Mouse (Mus musculus): ENCODE results near the gene Insl5. TPM values are rescaled to one million over a fixed set of nuclear protein-coding genes. Genes with fewer than 3 reads are reported as not detected.

Gene Insl5
- total RNA-seq, 2 experiments from 2014 or later: not detected

- intact Hi-C loops (cut with DNase I): no loop called here
- no peak for DNase-seq
Observed at GRCm38 (mm10) chr4:102990595-102991340, 35.9 kb downstream of the Insl5 start.

DNA sequence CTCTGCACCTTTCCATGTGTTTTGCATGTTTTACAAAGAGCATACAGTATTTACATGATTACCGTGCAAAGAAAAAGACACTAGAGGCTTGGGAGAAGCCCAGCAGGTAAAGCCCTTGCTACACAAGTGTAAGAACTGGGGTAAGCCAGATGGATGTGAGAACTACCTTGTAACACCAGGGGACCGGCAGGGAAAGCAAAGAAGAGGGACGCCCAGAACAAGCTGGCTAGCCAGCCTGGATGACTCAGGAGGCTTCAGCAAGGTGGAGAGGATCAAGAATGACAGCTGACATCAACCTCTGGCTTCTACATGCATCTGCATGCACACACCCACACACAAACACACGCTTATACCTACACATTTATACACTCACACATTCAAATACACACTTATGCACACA, 36.6 kb downstream of the Insl5 start:
- no peak for DNase-seq

GRCm38 (mm10) chr4:102989391-102989790, 37.3 kb downstream of the Insl5 start:
- no peak for DNase-seq

More for the DNA sequence above, 36.6 kb downstream of the Insl5 start:
- intact Hi-C loops (cut with DNase I): no loop called here

DNA sequence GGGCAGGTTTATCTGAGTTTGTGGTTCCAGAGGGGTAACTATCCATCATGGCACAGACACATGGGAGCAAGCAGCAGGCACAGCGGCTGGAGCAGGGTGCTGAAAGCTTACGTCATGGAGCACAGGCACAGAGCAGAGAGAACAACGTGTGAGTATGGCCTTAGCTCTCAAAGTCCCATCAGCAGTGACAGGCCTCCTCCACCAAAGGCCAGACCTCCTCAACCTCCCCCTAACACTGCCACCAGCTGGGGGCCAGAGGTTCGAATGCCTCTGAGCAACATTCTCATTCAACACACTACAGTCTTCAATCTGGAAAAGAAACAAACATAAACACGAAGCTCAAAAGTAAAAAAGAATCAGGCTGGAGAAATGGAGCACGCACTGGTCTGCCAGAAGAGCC, 38.1 kb downstream of the Insl5 start:
- no peak for DNase-seq
- intact Hi-C loops (cut with DNase I): loop anchor here (10.0 kb wide), 1 partner anchor 274 kb away; no protein-coding TSS in a partner anchor

More at GRCm38 (mm10) chr4:102989391-102989790, 37.3 kb downstream of the Insl5 start:
- intact Hi-C loops (cut with DNase I): loop anchor here (10.0 kb wide), 1 partner anchor 275 kb away; no protein-coding TSS in a partner anchor

- intact Hi-C loops (cut with DNase I): loop anchor here (1.0 to 10.0 kb wide), 3 partner anchors 159 to 359 kb away; no protein-coding TSS in a partner anchor
- DNase-seq: no peak
Observed at GRCm38 (mm10) chr4:102987756-102988155, 38.9 kb downstream of the Insl5 start.

DNA sequence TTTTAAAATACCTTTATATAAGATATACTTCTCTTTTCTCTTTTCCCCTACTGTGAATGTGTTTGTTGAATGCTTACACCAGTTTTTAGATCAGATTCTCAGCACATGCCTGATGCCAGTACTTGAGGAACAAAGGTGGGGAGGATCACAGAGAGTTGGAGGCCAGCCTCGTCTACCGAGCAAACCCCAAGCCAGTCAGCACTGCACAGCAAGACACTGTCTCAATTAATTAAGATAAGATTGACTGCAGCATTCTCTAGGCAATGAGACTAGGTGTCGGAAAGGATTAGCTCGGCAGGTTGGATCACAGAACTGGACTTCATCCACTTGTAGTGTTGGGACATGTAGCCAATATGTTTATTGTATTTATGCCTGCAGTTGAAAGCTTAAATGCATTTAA, 39.3 kb downstream of the Insl5 start:
- intact Hi-C loops (cut with DNase I): loop anchor here (1.0 to 10.0 kb wide), 3 partner anchors 159 to 359 kb away; no protein-coding TSS in a partner anchor
- no peak for DNase-seq

DNA sequence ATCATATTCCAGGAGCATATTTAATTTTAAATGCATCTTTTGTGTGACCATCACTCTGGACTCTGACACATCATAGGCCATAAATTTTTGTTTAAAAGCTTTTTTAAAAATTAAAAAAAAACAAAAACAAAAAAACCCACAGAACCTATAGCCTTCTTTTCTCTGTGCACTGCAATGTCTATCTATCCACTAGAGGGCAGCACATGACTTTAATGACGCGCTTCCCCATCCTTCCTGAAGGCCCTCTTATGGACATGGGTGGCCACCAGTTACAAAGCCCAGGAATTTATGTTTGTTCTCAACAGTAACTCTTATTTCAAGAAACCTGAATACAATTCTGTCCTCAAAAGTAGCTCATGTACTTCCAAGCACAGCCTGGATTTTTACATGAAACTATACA, 39.7 kb downstream of the Insl5 start:
- DNase-seq: peak; percentile 22 to 42
- intact Hi-C loops (cut with DNase I): loop anchor here (1.0 to 10.0 kb wide), 3 partner anchors 159 to 360 kb away; no protein-coding TSS in a partner anchor

- intact Hi-C loops (cut with DNase I): loop anchor here (2.0 to 10.0 kb wide), 2 partner anchors 271 to 361 kb away; no protein-coding TSS in a partner anchor
- no peak for DNase-seq
Observed at GRCm38 (mm10) chr4:102986173-102986572, 40.5 kb downstream of the Insl5 start.

- DNase-seq: no peak
- intact Hi-C loops (cut with DNase I): loop anchor here (10.0 kb wide), 1 partner anchor 267 kb away; no protein-coding TSS in a partner anchor
Observed at GRCm38 (mm10) chr4:102981709-102982108, 44.9 kb downstream of the Insl5 start.

DNA sequence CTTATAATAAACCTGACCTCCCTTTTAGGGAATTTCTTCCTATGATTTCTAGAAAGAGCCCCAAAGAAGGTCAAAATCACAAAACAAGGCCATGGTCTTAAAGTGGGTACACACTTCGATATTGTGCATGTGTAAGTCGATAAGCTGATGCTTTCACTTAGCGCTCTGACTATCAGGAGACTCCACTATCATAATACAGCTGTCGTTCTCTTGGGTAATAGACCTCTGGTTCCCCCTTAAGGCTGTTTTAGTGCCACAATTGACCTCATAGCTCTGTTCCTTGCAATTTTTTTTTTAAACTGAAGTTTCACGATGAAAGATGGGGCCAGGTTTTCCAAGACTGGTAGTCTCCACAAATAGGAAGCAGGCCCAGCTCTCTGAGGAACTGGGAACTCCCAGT, 47.3 kb downstream of the Insl5 start:
- no peak for DNase-seq
- intact Hi-C loops (cut with DNase I): no loop called here

DNA sequence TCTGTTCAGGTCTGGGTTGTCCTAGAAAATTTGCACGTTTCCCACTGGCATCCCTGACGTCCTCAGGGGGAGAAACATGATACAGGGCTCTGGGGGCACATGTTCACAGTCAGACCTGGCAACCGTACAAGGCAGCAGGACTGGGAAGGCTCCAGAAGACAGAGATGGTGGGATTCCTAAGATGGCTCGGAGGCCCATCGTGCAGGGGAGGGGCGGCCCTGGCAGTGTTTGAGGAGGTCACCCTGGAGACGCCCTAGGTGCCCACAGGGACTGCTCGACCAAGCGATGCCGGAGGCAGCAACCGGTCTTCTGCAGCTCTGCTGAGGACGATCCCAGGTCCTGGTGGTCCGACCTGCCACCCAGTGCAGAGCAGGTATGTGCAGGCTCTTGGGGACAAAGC, 48.2 kb downstream of the Insl5 start, which contains the start of gene Tctex1d1:
Gene Tctex1d1, plus strand, starts transcription at position 167 of the 400 bp plus-strand sequence.
- no peak for DNase-seq
- intact Hi-C loops (cut with DNase I): no loop called here

DNA sequence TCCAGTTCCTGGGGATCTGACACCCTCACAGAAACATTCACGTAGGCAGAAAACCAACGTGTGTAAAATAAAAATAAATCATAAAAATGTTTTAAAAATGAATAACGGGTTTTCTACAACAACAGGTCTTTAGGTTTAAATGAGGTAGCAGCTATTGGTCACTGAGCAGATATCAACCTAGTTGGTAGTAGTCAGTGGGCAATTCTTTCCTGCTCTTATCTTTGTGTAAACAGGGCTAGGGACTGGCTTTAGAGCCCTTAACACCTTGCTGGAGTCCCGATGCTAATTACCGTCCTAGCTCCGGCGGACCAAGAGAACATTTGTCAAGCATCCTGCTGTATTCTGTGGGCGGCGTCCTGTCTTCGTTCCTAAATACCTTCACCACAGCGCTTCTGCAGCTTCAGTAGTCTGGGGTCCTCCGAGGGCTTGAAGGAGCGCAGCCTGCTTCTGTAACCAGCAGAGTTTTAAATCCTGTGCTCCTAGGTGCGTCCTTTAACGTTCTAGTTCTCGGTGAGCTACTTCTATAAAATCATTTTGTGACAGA, 48.8 kb downstream of the Insl5 start:
- intact Hi-C loops (cut with DNase I): no loop called here
- no peak for DNase-seq

- DNase-seq: no peak
- intact Hi-C loops (cut with DNase I): no loop called here
Observed at GRCm38 (mm10) chr4:102976290-102977275, 50.1 kb downstream of the Insl5 start.

DNA sequence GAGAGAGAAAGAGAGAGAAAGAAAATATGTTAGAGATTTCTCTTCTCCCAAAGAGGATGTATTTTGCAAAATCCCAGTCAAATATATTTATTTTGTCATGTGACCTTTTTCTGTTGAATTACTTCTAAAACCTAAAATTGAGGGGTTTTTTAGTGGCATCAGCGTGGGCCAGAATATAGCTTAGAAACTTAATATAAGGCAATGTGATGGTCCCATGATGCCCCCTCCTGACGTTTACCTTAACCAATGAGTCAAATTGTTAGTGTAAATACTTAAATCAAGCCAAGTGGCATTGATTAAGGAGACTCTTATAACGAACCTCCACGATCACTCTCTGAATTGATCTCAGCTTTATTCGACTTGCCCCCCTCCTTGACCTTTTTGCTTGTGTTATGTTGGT, 52.5 kb downstream of the Insl5 start:
- DNase-seq: no peak
- intact Hi-C loops (cut with DNase I): no loop called here

DNA sequence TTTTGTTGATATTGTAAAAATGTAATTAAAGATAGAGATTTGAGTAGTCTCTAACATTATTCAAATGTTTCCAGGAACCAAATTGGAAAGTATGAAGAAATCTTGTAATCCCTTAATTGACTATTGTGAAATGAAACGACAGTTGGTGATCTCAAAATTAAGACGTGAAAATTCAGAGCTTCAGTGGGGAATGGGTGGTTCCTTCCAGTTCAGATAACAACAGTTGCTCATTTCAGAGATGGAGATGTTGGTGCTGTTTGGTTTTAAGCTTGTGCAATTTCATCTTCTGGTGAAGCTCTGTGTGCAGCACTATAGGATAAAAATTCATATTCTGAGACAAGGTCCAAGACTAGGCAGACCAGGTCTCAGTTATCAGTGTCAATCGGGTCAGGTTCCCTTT, 54.6 kb downstream of the Insl5 start:
- DNase-seq: no peak
- intact Hi-C loops (cut with DNase I): no loop called here

DNA sequence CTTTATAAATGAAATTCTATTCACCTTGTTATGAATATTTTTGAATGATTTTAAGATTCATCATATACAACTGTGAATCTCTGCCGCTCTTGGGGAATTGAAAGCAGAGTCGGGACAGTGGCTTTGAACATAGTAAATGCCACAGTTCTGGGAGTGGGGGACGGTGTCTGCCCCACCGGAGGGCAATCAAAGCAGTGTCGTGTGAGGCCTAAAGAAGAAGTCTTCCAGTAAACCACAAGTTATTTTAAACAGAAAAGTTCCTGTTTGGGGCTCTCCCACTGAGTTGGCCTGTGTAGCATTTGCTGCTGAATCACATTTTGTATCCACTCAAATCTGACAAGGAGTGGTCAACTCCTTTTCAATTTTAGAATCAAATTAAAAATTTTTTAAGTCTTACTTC, 55.5 kb downstream of the Insl5 start:
- no peak for DNase-seq
- intact Hi-C loops (cut with DNase I): no loop called here

GRCm38 (mm10) chr4:102969599-102969998, 57.0 kb downstream of the Insl5 start:
- DNase-seq: no peak
- intact Hi-C loops (cut with DNase I): no loop called here
